Mouse (Mus musculus) limb, embryonic 11.5 days (tissue): ENCODE results near the gene Galnt18. TPM values are rescaled to one million over a fixed set of nuclear protein-coding genes. Genes with fewer than 3 reads are reported as not detected.

Experiments
- ATAC-seq: fragments of 200-750 bp; cut with Nextera tagmentation; 2 replicates; pipeline ENCODE4 v1.8.0; 2017; ENCODE audit warnings: low read depth; ENCODE audit not compliant: insufficient number of reproducible peaks, low FRiP score, low TSS enrichment
- DNase-seq: peaks from one replicate; pipeline ENCODE4 v3.0.0-alpha.2; 2015; ENCODE audit warnings: low spot score
- H3K27ac ChIP-seq: fragments of 300-500 bp; sonication (generic); replicated peaks from 2 replicates; pipeline ENCODE4 v1.5.1; 2014; ENCODE audit warnings: low read depth, mild to moderate bottlenecking, low read length
- H3K27me3 ChIP-seq: fragments of 300-500 bp; sonication (generic); 2 replicates; pipeline ENCODE4 v1.6.1; 2014; ENCODE audit warnings: mild to moderate bottlenecking, low read length, mixed read lengths; ENCODE audit not compliant: control insufficient read depth, insufficient read depth
- H3K36me3 ChIP-seq: fragments of 300-500 bp; sonication (generic); 2 replicates; pipeline ENCODE4 v1.6.1; 2014; ENCODE audit warnings: mild to moderate bottlenecking, low read length, moderate library complexity, mixed read lengths; ENCODE audit not compliant: control insufficient read depth, insufficient read depth
- H3K4me1 ChIP-seq: fragments of 300-500 bp; sonication (generic); 2 replicates; pipeline ENCODE4 v1.6.1; 2014; ENCODE audit warnings: low read length, mixed read lengths; ENCODE audit not compliant: control insufficient read depth, insufficient read depth
- H3K4me2 ChIP-seq: fragments of 300-500 bp; sonication (generic); 2 replicates; pipeline ENCODE4 v1.6.1; 2014; ENCODE audit warnings: low read depth, mild to moderate bottlenecking, moderate library complexity; ENCODE audit not compliant: severe bottlenecking
- H3K4me3 ChIP-seq: fragments of 300-500 bp; sonication (generic); 2 replicates; pipeline ENCODE4 v1.5.1; 2014; ENCODE audit warnings: low read depth, low read length
- H3K9ac ChIP-seq: fragments of 300-500 bp; sonication (generic); 2 replicates; pipeline ENCODE4 v1.6.1; 2014; ENCODE audit warnings: mild to moderate bottlenecking, low read length
- H3K9me3 ChIP-seq: fragments of 300-500 bp; sonication (generic); 2 replicates; pipeline ENCODE4 v1.6.1; 2016; ENCODE audit warnings: low read length; ENCODE audit not compliant: control insufficient read depth
- WGBS: fragments of 180-500 bp; shearing (Covaris S2); extraction: QIAGEN DNeasy Blood & Tissue Kit; methylation state at CpG from one replicate; pipeline ENCODE4 v1.1.7; 2014; 5-methylcytosine and 5-hydroxymethylcytosine counted together
- polyA plus RNA-seq: library from polyadenylated mRNA; unstranded; fragments of >200 nt; fragmentation: Nextera tagmentation; extraction: Ambion mirVana; gene quantifications from 2 replicates; pipeline ENCODE4 v1.2.1, GENCODE M21; 2014

Galnt18 gene
- polyA plus RNA-seq, 1 experiment from 2014 or later, result 7.0 TPM

DNA sequence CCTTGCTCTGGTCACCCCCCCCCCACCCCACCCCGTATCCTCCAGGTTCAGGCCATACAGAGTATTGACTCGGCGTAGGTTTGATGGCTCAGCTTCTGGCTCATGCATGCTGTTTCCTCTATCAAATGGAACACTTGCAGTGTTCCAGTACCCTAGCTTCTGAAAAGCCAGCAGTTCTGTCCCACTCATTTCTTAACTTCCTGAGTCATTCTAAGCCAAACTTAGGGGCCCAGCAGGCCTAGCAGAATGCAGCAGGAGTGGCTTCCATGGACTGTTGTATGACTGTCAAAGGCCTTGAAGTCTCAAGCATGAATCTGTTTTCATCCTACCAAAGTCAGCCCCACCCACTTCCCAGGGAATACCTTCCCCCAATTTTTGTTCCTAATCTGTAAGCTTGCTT is 296.5 kb downstream of the Galnt18 start:
- WGBS, result 96% methylated on average over 3 of the region's 3 CpGs
- no peak overlapping the region for H3K4me3 ChIP-seq
- no peak for DNase-seq

DNA sequence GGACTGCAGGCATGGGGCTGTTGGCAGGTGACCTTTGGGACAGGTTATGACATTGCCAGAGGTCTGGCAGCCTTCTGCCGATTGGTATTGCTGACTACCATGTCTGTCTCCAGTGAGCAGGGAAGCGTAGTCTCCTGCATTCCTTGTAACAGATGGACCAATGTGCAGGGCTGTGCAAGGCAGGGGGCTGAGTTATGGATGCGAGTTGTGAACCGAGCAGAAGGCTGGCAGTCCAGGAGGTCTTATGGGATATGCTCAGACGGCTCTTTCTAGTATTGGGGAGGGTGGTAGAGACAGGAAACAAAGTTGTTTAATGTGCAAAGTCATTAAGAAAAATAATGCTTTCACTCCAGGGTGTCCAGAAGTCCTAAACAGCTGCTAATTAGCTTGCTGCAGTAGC is 312.1 kb downstream of the Galnt18 start:
- WGBS, result 50% methylated on average over 5 of the region's 5 CpGs
- no peaks in the 10 kb centered on the region for H3K4me1 ChIP-seq
- H3K9me3 ChIP-seq, result no peaks in the 10 kb centered on the region
- no peak overlapping the region for H3K4me2 ChIP-seq
- no peaks in the 10 kb centered on the region for H3K27me3 ChIP-seq
- ATAC-seq (no peak), DNase-seq (no peak)
- H3K36me3 ChIP-seq, result no peaks in the 10 kb centered on the region
- no peak overlapping the region for H3K4me3 ChIP-seq
- no peak overlapping the region for H3K9ac ChIP-seq
- no peak overlapping the region for H3K27ac ChIP-seq

More for the DNA sequence above, 296.5 kb downstream of the Galnt18 start:
- Histone ChIP-seq H3K9me3 (no peaks in the 10 kb centered on the region), H3K4me2 (no peak overlapping the region), H3K27ac (no peak overlapping the region), H3K27me3 (no peaks in the 10 kb centered on the region), H3K9ac (no peak overlapping the region), H3K36me3 (no peaks in the 10 kb centered on the region), H3K4me1 (no peaks in the 10 kb centered on the region)
- no peak for ATAC-seq

DNA sequence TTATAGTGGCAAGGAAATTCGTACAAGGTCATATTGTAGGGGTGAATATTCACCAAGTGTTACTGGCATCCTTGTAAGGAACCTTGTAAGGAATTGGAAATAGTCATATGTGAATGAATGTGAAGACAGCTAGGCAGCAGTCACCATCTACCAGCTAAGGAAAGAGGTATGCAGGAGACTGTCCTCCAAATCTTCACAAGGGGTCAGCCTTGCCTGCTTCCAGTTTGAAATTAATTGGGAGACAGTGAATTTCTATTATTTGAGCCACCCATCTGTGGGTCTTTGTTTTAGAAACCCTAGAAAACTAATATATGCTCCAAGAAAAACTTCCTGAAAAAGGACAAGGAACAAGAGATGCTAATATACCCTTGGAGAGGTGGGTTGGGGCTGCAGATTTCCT is 313.1 kb downstream of the Galnt18 start:
- no peak for DNase-seq
- no peaks in the 10 kb centered on the region for H3K4me1 ChIP-seq
- no peak overlapping the region for H3K4me2 ChIP-seq
- no peak for ATAC-seq
- no peaks in the 10 kb centered on the region for H3K9me3 ChIP-seq
- H3K4me3 ChIP-seq, result no peak overlapping the region
- no peaks in the 10 kb centered on the region for H3K27me3 ChIP-seq
- no peaks in the 10 kb centered on the region for H3K36me3 ChIP-seq
- 75% methylated on average over 1 of the region's 1 CpGs for WGBS
- no peak overlapping the region for H3K27ac ChIP-seq
- no peak overlapping the region for H3K9ac ChIP-seq

DNA sequence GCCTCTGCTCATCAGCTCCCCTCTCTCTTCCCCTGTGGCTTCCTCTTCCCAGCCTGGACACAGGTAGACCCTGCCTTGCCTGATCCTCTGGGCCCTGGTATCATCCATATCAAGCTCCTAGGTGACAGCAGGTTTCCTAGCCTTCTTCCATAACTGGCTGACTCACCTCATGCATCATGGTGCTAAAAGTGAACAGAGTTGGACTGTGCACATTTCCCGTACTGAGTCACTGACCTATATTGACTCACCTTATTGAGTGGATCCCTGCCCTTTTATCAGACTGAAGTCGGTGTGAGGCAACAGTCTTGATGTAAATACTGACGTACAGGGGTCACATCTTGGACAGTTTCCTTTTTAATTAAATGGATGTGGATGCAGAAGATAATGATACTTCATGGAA is 313.7 kb downstream of the Galnt18 start:
- Histone ChIP-seq H3K36me3 (no peaks in the 10 kb centered on the region), H3K9ac (no peak overlapping the region), H3K9me3 (no peaks in the 10 kb centered on the region), H3K4me3 (no peak overlapping the region), H3K27me3 (no peaks in the 10 kb centered on the region), H3K4me1 (no peaks in the 10 kb centered on the region), H3K27ac (no peak overlapping the region), H3K4me2 (no peak overlapping the region)
- ATAC-seq (no peak), DNase-seq (no peak)
- WGBS, result 86% methylated on average over 3 of the region's 3 CpGs

DNA sequence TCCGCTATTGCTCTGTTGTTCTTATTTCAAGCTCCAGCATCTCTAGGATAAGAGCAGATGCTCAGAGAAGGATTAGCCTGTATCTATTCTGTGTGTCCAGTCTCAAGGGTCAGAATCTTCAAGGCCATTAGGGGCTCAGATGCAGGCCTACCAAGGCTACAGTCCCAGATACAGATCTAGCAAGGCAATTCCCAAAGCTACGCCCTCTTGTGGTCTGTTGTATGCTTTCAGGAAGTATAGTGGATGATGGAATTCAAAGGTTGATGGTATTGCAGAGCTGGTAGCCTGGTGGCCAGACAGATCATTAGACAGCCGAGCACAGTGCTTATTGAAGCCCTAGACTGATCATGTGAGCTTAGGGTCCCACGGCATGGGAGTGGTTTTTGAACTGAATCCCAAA is 320.1 kb downstream of the Galnt18 start:
- no peaks in the 10 kb centered on the region for H3K27me3 ChIP-seq
- ATAC-seq (no peak), DNase-seq (no peak)
- no peak overlapping the region for H3K27ac ChIP-seq
- H3K9me3 ChIP-seq, result no peaks in the 10 kb centered on the region
- H3K4me3 ChIP-seq, result no peak overlapping the region
- WGBS, result 89% methylated on average over 4 of the region's 4 CpGs
- H3K36me3 ChIP-seq, result no peaks in the 10 kb centered on the region
- no peak overlapping the region for H3K9ac ChIP-seq
- H3K4me1 ChIP-seq, result no peaks in the 10 kb centered on the region
- no peak overlapping the region for H3K4me2 ChIP-seq

DNA sequence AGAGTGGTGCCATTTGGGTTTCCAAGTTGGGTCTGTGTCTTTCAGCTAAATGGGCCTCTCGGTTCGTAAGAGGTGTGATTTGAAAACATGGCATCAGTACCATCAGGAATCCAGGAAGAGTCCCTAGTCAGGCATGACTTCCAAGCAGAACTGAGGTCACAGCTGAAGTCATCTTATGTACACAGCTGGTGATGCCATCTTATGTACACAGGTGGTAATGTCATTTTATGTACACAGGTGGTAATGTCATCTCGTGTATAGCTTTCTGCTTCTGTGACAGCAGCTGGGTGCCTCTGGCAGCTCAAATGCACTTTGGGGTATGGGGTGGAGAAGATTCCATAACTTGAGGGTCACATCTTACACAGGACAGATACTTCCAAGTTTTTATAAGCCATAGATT is 323.8 kb downstream of the Galnt18 start:
- Histone ChIP-seq H3K4me3 (no peak overlapping the region), H3K36me3 (no peaks in the 10 kb centered on the region), H3K9me3 (no peaks in the 10 kb centered on the region), H3K9ac (no peak overlapping the region), H3K4me1 (no peaks in the 10 kb centered on the region), H3K27ac (no peak overlapping the region), H3K4me2 (no peak overlapping the region), H3K27me3 (no peaks in the 10 kb centered on the region)
- no peak for DNase-seq
- WGBS, result 92% methylated on average over 3 of the region's 3 CpGs
- no peak for ATAC-seq

DNA sequence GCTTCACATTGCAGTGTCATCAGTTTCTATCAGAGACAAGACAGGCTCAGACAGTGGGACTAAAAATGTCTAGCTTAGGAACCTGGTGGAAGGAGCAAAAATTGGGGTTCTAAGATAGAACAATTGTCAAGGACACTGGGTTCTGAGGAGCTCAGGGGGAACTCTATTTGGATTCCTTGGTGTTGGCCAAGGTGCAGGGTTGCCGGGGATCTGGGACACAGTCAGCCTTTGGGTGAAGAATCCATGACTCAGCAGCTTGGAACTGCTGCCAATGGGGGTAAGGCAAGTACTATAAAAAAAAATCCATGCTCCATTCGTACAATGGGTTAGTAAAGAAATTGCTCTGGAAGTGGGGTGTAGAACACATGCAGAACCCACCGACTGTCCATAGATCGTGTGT is 324.2 kb downstream of the Galnt18 start:
- H3K27ac ChIP-seq, result no peak overlapping the region
- DNase-seq (no peak), ATAC-seq (no peak)
- no peaks in the 10 kb centered on the region for H3K9me3 ChIP-seq
- no peak overlapping the region for H3K4me3 ChIP-seq
- no peak overlapping the region for H3K9ac ChIP-seq
- WGBS, result 88% methylated on average over 4 of the region's 4 CpGs
- H3K36me3 ChIP-seq, result no peaks in the 10 kb centered on the region
- no peak overlapping the region for H3K4me2 ChIP-seq
- no peaks in the 10 kb centered on the region for H3K4me1 ChIP-seq
- H3K27me3 ChIP-seq, result no peaks in the 10 kb centered on the region

DNA sequence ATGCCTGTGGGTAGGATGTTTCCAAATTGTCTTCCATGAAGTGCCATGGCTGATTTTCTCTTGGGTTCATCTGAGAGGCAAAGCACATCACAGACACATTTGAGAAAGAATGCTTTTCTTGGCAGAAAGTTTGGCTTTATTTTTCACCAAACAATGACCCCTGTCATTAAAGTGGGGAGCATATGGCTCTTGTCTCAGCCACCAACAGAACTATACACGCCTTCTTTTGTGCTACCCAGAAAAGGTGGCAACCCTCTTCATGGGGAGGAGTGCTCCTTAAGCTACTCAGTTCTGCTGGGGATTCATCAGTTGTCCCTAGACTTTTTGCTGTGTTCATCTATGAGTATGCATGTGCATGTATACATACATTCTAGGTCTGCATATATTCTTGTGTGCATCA is 327.8 kb downstream of the Galnt18 start:
- Histone ChIP-seq H3K27me3 (no peaks in the 10 kb centered on the region), H3K36me3 (no peaks in the 10 kb centered on the region), H3K9ac (no peak overlapping the region), H3K9me3 (no peaks in the 10 kb centered on the region), H3K4me3 (no peak overlapping the region), H3K4me1 (no peaks in the 10 kb centered on the region), H3K27ac (no peak overlapping the region), H3K4me2 (no peak overlapping the region)
- 74% methylated on average over 1 of the region's 1 CpGs for WGBS
- DNase-seq (no peak), ATAC-seq (no peak)

DNA sequence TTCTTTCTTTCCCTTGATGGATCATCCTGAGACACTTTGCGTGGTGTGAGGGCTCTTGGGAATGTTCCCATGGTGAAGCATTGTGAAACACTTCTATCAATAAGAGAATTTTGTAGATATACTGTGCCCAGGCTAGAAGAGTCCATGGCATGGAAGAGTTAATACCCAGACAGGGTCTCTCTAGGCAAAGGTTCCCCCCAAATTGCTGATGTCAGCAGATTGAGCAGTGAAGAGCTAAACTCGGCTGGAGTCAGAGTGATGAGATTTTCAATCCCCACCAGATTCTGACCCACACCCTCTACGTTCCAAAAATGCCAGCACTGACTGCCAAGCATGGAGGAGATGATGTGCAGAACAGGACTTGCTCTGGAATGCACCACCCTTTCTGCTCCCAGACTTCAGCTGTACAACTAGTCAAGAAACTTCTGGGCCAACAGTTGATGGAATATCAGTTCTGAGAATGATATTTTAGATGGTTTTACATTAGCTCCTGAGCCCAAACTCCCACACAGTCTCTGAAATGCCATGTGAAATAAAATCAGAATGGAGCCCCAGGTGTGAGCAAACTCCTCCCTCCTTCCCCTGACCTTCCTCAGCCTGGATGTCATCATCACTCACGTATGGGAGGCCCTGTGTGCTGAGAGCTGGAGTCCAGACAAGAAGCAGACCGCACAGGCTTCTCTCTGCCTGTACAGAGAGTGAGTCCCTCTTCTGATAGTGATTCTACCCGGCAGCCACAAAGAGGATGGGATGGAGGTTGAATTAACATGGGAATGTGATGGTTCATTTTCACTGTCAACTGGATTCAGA is 329.3 kb downstream of the Galnt18 start:
- Histone ChIP-seq H3K36me3 (no peaks in the 10 kb centered on the region), H3K9me3 (no peaks in the 10 kb centered on the region), H3K4me3 (no peak overlapping the region), H3K4me2 (no peak overlapping the region), H3K9ac (no peak overlapping the region), H3K27ac (no peak overlapping the region), H3K27me3 (no peaks in the 10 kb centered on the region), H3K4me1 (no peaks in the 10 kb centered on the region)
- WGBS, result 69% methylated on average over 6 of the region's 6 CpGs
- no peak for ATAC-seq
- DNase-seq, result no peak
